ENCODE assay signal across 8 mouse cellular contexts in genomic region chr19:32180756-32181674, GRCm38 (mm10).
DNase-seq lines count a peak whose midpoint lies in the region; ATAC-seq and TF ChIP-seq lines count a peak whose summit lies in the region.

No protein-coding gene starts in this region.

- peak; percentile 73 for ATAC-seq in heart, embryonic 13.5 days (ENCODE audit: extremely low read depth, insufficient number of reproducible peaks, low FRiP score, low TSS enrichment)
- peak; percentile 83 for ATAC-seq in liver, embryonic 11.5 days (replicated peaks; ENCODE audit: low FRiP score)

- WGBS in heart, embryonic 13.5 days = 26% methylated on average over 14 of the region's 14 CpGs
- WGBS in liver, embryonic 11.5 days = 39% methylated on average over 14 of the region's 14 CpGs
- 33% methylated on average over 14 of the region's 14 CpGs for WGBS in small intestine, adult 2 months

- H3K4me2 ChIP-seq in heart, embryonic 13.5 days = peak overlapping the region; percentile 39
- H3K4me2 ChIP-seq in liver, embryonic 11.5 days = peak overlapping the region; percentile 62

- no peaks in the 10 kb centered on the region for H3K27me3 ChIP-seq in heart, embryonic 13.5 days (replicated peaks)
- no peaks in the 10 kb centered on the region for H3K27me3 ChIP-seq in liver, embryonic 11.5 days (replicated peaks; ENCODE audit: control insufficient read depth, insufficient read depth, low read length)
- H3K27me3 ChIP-seq in small intestine, adult 2 months (ENCODE audit: control insufficient read depth, insufficient read depth, low read length) = no peaks in the 10 kb centered on the region

- peak; percentile 84 for DNase-seq in gastrocnemius, adult 18-20 months (ENCODE audit: low spot score)
- no peak for DNase-seq in gastrocnemius, postnatal 10 days
- DNase-seq in liver, embryonic 11.5 days (ENCODE audit: low spot score) = no peak
- DNase-seq in embryo, embryonic 10 days (ENCODE audit: low spot score) = no peak
- no peak for DNase-seq in urinary bladder, adult 18-20 months (ENCODE audit: low spot score in 2 of 2)

- 0 out of 2 replicates have a peak, but pooled peaks cover 5% of the 10 kb centered on the region for H3K36me3 ChIP-seq in heart, embryonic 13.5 days
- no peaks in the 10 kb centered on the region for H3K36me3 ChIP-seq in liver, embryonic 11.5 days (ENCODE audit: control insufficient read depth, insufficient read depth, low read length)
- no peaks in the 10 kb centered on the region for H3K36me3 ChIP-seq in small intestine, adult 2 months (ENCODE audit: control insufficient read depth, insufficient read depth, low read length)

- peak overlapping the region; percentile 14; the same call in 1 of the 2 replicates for H3K4me3 ChIP-seq in brown adipose tissue, adult 24 weeks (ENCODE audit: insufficient read depth, low read depth, low read length)
- H3K4me3 ChIP-seq in heart, embryonic 13.5 days = no peak overlapping the region
- H3K4me3 ChIP-seq in liver, embryonic 11.5 days (ENCODE audit: low read depth, low read length) = peak overlapping the region; percentile 16; the same call in 1 of the 2 replicates
- no peak overlapping the region for H3K4me3 ChIP-seq in small intestine, adult 2 months (ENCODE audit: low read depth, low read length)

- no peak for TF ChIP-seq POLR2A in small intestine, adult 2 months (IDR thresholded peaks at IDR 0.05; ENCODE audit: low read depth, low read length)

- TF ChIP-seq CTCF in small intestine, adult 2 months (IDR thresholded peaks at IDR 0.05; ENCODE audit: extremely low read depth, insufficient read length, insufficient replicate concordance, low read depth, low read length) = no peak

- peaks cover 46% of the 10 kb centered on the region for H3K4me1 ChIP-seq in brown adipose tissue, adult 24 weeks (ENCODE audit: control insufficient read depth, insufficient read depth, insufficient read length, low read length)
- peaks cover 70% of the 10 kb centered on the region for H3K4me1 ChIP-seq in heart, embryonic 13.5 days
- H3K4me1 ChIP-seq in liver, embryonic 11.5 days (replicated peaks; ENCODE audit: control insufficient read depth, insufficient read depth, low read length) = peaks cover 50% of the 10 kb centered on the region
- peaks cover 24% of the 10 kb centered on the region; the same call in 1 of the 2 replicates for H3K4me1 ChIP-seq in small intestine, adult 2 months (ENCODE audit: control insufficient read depth, insufficient read depth, insufficient read length, low read length)

- peak overlapping the region; percentile 72 for H3K9ac ChIP-seq in heart, embryonic 13.5 days
- peak overlapping the region; percentile 42 for H3K9ac ChIP-seq in liver, embryonic 11.5 days (ENCODE audit: low read depth, low read length)

- peak overlapping the region; percentile 99 for H3K27ac ChIP-seq in brown adipose tissue, adult 24 weeks (replicated peaks; ENCODE audit: low read depth, low read length)
- H3K27ac ChIP-seq in heart, embryonic 13.5 days (replicated peaks) = peak overlapping the region; percentile 94
- peak overlapping the region; percentile 90 for H3K27ac ChIP-seq in liver, embryonic 11.5 days (ENCODE audit: low read depth, low read length)
- peak overlapping the region; percentile 86 for H3K27ac ChIP-seq in small intestine, adult 2 months (ENCODE audit: insufficient read depth, low read depth, low read length)

- H3K9me3 ChIP-seq in heart, embryonic 13.5 days = no peaks in the 10 kb centered on the region
- no peaks in the 10 kb centered on the region for H3K9me3 ChIP-seq in liver, embryonic 11.5 days (ENCODE audit: control insufficient read depth, low read length)

Comparison
In these comparisons a context has a peak if more than half of its experiments do, and no peak if none do; other contexts are left out.
1. H3K4me3 ChIP-seq: peak in brown adipose tissue, adult 24 weeks (single experiment) and liver, embryonic 11.5 days (single experiment); none in heart, embryonic 13.5 days (single experiment) and small intestine, adult 2 months (single experiment).
2. Peak in every context shown above with its lines, with median percentiles within 50 percentile points of each other: H3K27ac ChIP-seq.